10 mouse cellular contexts compared by ENCODE assay signal in the genomic region with DNA sequence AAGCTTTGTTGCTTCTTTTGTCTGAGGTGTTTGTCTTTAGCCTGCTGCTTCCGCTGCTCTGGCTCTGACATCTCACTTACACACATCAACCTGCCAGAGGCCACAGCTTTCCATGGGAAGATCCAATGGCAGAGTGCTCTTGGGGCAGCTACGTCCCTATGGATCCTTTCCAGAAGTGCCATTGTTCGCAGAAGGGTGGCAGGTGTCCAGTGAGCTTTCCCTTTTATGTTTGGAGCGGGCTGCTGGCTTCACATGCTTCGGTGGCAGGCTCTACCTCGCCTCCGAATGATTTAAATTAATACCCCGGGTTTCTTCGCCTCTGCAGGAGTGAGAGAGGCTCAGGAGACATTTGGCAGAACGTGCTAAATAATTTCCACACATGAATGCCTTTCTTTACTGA.
DNase-seq lines count a peak whose midpoint lies in the region; ATAC-seq and TF ChIP-seq lines count a peak whose summit lies in the region.
"Had no signal": no experiment of that assay in that cellular context is flagged by ENCODE, and none has a peak within 500 bp of the region (broad histone marks: within the 10 kb centered on the region; RNA-seq: fewer than 3 reads in every experiment).

No protein-coding gene starts in this region.

- ATAC-seq in forebrain, embryonic 15.5 days (replicated peaks), result peak; percentile 75
- ATAC-seq in hindbrain, postnatal 0 days, result peak; percentile 46; the same call in 1 of the 2 replicates
- ATAC-seq in intestine, postnatal 0 days, result no peak

- H3K4me1 ChIP-seq in forebrain, embryonic 15.5 days, result peaks cover 32% of the 10 kb centered on the region
- peaks cover 8% of the 10 kb centered on the region for H3K4me1 ChIP-seq in hindbrain, postnatal 0 days (ENCODE audit: insufficient read depth, low read length)
- no peaks in the 10 kb centered on the region for H3K4me1 ChIP-seq in intestine, postnatal 0 days (replicated peaks; ENCODE audit: control insufficient read depth, insufficient read depth, low read length)
- H3K4me1 ChIP-seq: embryonic facial prominence, embryonic 12.5 days had no signal

- no peaks in the 10 kb centered on the region for H3K36me3 ChIP-seq in forebrain, embryonic 15.5 days
- no peaks in the 10 kb centered on the region for H3K36me3 ChIP-seq in hindbrain, postnatal 0 days (ENCODE audit: insufficient read depth, low read length)
- H3K36me3 ChIP-seq in intestine, postnatal 0 days (ENCODE audit: control insufficient read depth, insufficient read depth), result no peaks in the 10 kb centered on the region
- H3K36me3 ChIP-seq: embryonic facial prominence, embryonic 12.5 days had no signal

- TF ChIP-seq POLR2A in brain, embryonic 14.5 days (IDR thresholded peaks at IDR 0.05; ENCODE audit: borderline replicate concordance, extremely low read depth, insufficient read depth, insufficient read length, poor library complexity, severe bottlenecking), result no peak

- H3K27me3 ChIP-seq in forebrain, embryonic 15.5 days, result no peaks in the 10 kb centered on the region
- H3K27me3 ChIP-seq in hindbrain, postnatal 0 days (ENCODE audit: insufficient read depth, low read length), result no peaks in the 10 kb centered on the region
- H3K27me3 ChIP-seq in intestine, postnatal 0 days (replicated peaks; ENCODE audit: control insufficient read depth, insufficient read depth, low read length), result no peaks in the 10 kb centered on the region
- H3K27me3 ChIP-seq: embryonic facial prominence, embryonic 12.5 days had no signal

- WGBS in forebrain, embryonic 15.5 days, result 14% methylated on average over 10 of the region's 10 CpGs
- 24% methylated on average over 10 of the region's 10 CpGs for WGBS in hindbrain, postnatal 0 days
- 82% methylated on average over 10 of the region's 10 CpGs for WGBS in intestine, postnatal 0 days

- DNase-seq in brain, adult 2 months (ENCODE audit: low read depth, low spot score), result peak; percentile 81
- DNase-seq in brain, embryonic 14.5 days (ENCODE audit: low read depth), result peak; percentile 95
- peak; percentile 73 for DNase-seq in hindbrain, postnatal 0 days (ENCODE audit: low spot score)
- no peak for DNase-seq in lung, postnatal 14 days
- DNase-seq in layer of hippocampus, adult 9-10 months (ENCODE audit: low spot score), result no peak
- DNase-seq: adrenal gland, adult 2 months; lung, postnatal 36 days had no signal

- H3K27ac ChIP-seq in forebrain, embryonic 15.5 days (replicated peaks), result peak overlapping the region; percentile 79
- peak overlapping the region; percentile 58; the same call in 1 of the 2 replicates for H3K27ac ChIP-seq in hindbrain, postnatal 0 days
- no peak overlapping the region for H3K27ac ChIP-seq in intestine, postnatal 0 days (ENCODE audit: low read depth, low read length)
- H3K27ac ChIP-seq: embryonic facial prominence, embryonic 12.5 days had no signal

- H3K9ac ChIP-seq in forebrain, embryonic 15.5 days (replicated peaks), result no peak overlapping the region
- H3K9ac ChIP-seq in hindbrain, postnatal 0 days (replicated peaks; ENCODE audit: low read length), result no peak overlapping the region
- no peak overlapping the region for H3K9ac ChIP-seq in intestine, postnatal 0 days (ENCODE audit: low read depth, low read length)
- H3K9ac ChIP-seq: embryonic facial prominence, embryonic 12.5 days had no signal

- no peak overlapping the region for H3K4me2 ChIP-seq in forebrain, embryonic 15.5 days (replicated peaks)
- H3K4me2 ChIP-seq in hindbrain, postnatal 0 days (ENCODE audit: low read depth, low read length), result no peak overlapping the region
- H3K4me2 ChIP-seq in intestine, postnatal 0 days (replicated peaks; ENCODE audit: low read depth), result no peak overlapping the region
- H3K4me2 ChIP-seq: embryonic facial prominence, embryonic 12.5 days had no signal

- no peak for TF ChIP-seq CTCF in brain, embryonic 14.5 days (IDR thresholded peaks at IDR 0.05; ENCODE audit: borderline replicate concordance, extremely low read depth, insufficient read depth, insufficient read length)
- 0 out of 2 replicates have a peak, but pooled peaks have one; percentile 10 for TF ChIP-seq CTCF in hindbrain, postnatal 0 days (IDR thresholded peaks at IDR 0.05; ENCODE audit: low read depth)
- TF ChIP-seq CTCF in intestine, postnatal 0 days (IDR thresholded peaks at IDR 0.05; ENCODE audit: low read depth), result no peak

- H3K9me3 ChIP-seq in forebrain, embryonic 15.5 days, result no peaks in the 10 kb centered on the region
- H3K9me3 ChIP-seq in hindbrain, postnatal 0 days (ENCODE audit: low read length), result no peaks in the 10 kb centered on the region
- no peaks in the 10 kb centered on the region for H3K9me3 ChIP-seq in intestine, postnatal 0 days (ENCODE audit: control insufficient read depth)
- H3K9me3 ChIP-seq: embryonic facial prominence, embryonic 12.5 days had no signal

- no peak overlapping the region for H3K4me3 ChIP-seq in forebrain, embryonic 15.5 days
- H3K4me3 ChIP-seq in hindbrain, postnatal 0 days (ENCODE audit: low read length), result no peak overlapping the region
- H3K4me3 ChIP-seq in intestine, postnatal 0 days (ENCODE audit: low read depth, low read length), result no peak overlapping the region
- H3K4me3 ChIP-seq: embryonic facial prominence, embryonic 12.5 days had no signal

Comparison
In these comparisons a context has a peak if more than half of its experiments do, and no peak if none do; other contexts are left out.
1. DNase-seq: peak in brain, adult 2 months (single experiment), brain, embryonic 14.5 days (single experiment) and hindbrain, postnatal 0 days (single experiment); none in lung, postnatal 14 days (single experiment) and layer of hippocampus, adult 9-10 months (single experiment).